Mouse (Mus musculus): Measurements from ENCODE around the gene March10.

The March10 gene

DNA sequence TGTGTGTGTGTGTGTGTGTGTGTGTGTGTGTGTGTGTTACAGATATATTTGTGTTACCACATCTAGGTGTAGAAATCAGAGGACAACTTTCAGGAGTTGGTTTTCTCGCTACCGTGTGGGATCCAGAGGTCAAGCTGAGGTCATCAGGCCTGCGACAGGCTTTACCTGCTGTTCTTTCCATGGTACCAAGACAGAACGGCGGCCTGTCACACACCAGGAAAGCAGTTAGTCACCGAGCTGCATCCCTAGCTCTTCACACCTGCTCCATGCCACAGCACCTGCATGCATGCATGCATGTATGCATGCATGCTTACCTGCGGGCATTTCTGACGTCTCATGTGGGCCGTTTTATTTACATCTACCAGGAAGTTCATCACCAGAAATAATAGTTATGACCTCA lies 9.0 kb upstream of the March10 start:
- DNase-seq (ENCODE audit: low spot score), result no peak

DNA sequence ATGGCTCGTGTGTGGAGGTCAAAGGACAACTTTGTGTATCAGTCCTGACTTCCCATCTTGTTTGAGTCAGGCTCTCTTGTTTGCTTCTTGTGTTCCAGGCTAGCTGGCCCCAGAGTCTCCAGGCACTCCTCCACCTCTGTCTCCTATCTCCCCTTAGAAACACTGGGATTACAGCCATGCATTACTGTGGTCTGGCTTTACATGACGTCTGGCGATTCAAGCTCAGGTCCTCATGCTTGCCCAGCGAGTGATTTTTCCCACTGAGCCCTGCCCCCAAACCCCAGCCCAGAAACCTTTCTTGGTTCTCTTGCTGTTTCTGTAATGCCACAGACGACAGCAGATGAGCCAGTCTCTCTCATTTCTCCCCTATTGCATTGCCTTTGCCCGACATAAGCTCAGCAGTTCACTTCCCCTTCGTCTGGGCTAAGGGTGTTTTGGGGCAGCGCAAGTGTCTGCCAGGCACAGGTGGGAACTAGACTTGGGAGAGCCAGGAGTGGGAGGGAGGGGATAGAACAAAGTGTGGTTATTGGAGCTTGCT lies 8.0 kb upstream of the March10 start:
- no peak for DNase-seq (ENCODE audit: low spot score)

DNA sequence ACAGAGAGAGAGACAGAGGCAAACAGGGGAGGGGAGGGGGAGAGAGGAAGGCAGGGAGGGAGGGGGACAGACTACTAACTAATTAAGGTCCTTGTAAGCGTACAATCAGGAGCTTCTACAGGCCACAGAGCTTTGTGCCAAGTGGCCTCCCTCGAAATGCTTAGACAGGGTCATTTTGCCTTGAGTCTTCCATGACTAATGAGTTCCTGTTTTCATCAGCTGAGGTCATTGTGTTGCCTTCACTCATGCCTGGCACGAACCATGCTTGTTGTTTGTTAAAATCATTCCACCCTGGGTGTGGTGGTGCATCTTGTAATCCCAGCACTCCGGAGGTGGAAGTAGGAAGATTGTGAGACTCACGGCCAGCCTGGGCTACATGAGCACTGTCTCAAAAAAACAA lies 3.4 kb upstream of the March10 start:
- DNase-seq (ENCODE audit: low spot score), result no peak

DNA sequence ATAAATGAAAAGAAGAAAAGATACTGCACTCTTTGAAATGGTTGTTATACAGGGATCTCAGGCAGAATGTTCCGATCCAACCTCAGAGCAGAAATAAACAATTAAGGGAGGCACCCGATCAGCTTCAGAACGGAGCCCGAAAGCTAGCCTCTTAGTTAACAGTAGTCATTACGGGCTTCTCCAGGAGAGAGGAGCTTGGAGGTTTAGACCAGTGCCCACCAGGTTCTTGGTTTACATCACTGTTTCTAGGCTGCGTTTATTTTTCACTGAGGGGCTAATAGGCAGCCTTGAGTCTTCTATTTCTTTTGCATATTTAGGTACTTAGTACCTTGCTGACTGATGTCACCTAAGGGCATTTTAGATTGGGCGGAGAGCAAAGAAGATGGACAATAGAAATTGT lies 506 bp upstream of the March10 start:
- DNase-seq (ENCODE audit: low spot score), result no peak

DNA sequence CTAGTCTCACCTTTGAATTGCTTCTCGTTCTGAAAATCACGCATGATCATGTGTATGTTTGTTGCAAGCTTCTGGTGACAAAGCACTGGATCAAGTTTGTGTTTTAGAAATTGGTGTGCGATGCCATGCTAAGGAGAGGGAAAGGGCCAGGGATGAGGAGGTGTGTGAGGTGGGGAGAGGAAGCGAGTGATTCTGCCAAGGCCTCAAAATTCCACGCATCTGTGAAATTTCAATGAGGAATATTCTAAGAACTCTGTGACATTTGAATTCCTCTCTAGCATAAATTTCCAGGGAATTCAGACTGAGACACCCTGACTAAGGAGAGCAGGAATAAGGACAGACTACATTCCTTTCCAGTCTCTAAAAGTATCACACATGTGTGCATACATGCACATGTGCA lies 1.4 kb downstream of the March10 start:
- no peak for DNase-seq (ENCODE audit: low spot score)

DNA sequence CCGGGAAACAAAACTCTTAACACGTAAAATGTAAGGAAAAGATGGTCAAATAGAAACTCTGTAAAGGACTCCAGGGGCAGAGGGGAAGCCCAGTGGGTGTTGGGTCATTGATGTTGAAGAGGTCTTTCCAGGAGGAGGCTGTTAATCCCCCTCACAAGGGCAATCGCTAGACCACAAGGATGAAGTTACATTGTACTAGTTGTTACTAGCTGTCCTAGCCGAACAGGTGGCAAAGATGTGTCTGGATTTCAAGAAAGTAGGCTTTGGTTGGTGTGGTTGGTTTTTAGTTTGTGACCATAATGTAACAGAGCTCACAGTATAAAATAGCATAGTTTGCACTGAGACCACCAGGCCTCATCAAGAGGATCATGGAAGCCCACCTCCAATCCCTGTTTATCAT lies 3.5 kb downstream of the March10 start:
- no peak for DNase-seq (ENCODE audit: low spot score)

DNA sequence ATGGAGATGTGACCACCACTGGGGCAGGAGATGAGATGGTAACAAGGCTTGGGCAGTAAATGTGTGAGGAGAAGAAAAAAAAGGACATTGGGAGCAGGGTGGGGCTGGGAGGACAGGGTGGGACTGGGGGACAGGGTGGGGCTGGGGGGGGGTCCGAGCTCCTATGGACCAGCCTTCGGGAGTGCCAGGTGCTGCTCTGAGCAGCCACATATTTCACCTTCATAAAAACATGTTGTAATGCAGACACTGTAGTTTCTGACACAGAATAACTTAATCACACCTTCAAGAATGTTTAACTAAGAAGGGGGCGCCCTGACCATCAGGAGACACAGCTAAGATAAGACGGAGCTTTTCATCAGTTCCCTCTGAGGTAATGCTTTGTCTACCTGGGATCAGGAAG lies 4.0 kb downstream of the March10 start:
- no peak for DNase-seq (ENCODE audit: low spot score)

DNA sequence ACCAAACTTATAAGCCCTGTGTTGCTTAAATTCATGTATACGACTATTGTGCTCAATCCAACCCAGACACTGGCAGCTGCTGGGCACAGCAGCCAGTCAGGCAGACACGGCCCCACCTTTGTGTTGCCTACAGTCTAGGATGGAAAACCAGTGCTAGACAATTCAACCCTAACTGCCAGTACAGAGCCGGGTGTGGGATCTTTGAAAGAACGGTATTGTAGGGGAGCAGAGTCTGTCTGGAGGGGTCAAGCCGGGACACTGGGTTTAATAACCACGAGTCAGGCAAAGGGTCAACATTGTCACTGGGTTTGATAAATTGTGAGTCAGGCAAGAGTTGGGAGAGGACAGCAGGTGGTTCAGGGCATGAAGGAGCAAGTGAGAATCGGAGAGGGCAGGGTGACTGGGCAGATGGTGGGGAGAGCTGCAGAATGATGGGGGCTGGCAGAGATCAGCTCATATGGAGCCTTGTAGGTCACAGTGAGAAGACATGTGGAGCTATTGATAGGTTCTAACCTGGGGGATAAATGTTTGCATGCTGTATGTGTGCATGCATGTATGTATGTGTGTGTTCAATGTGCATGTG lies 4.9 kb downstream of the March10 start:
- DNase-seq (ENCODE audit: low spot score), result no peak

DNA sequence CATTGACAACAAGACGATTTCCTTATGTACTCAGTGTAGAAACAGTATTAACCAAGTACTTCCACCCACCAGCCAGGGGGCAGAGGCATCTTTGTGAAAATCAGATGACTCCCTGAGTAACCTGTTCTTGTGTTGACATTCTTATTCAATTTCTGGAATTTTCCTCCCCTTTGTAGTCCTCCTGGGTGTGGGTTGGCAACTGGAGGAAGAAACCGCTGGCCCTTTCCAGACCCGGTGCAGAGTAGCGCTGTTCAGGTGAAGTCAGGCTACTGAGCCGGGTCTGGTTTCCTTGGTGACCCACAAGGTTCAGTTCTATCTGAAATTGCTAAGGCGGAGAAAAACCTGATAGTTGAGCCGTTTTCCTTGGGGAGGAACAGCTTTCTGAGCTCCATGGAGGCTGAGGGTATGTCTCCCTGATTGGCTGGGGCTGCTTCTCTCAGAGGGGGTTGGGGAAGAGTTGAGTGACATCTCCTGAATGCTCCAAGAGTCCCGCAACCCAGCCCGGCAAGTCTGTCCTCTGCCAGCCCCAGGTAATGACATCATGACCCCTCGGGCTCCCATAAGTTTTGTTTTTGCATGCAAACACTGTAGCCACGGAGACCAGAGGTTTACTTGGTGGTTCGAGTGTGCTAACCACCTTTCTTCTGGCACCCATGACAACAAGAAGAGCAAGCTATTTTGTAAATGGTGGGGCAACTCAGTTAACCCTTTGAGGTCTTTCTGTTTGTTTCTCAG lies 6.8 kb downstream of the March10 start:
- DNase-seq (ENCODE audit: low spot score), result no peak

DNA sequence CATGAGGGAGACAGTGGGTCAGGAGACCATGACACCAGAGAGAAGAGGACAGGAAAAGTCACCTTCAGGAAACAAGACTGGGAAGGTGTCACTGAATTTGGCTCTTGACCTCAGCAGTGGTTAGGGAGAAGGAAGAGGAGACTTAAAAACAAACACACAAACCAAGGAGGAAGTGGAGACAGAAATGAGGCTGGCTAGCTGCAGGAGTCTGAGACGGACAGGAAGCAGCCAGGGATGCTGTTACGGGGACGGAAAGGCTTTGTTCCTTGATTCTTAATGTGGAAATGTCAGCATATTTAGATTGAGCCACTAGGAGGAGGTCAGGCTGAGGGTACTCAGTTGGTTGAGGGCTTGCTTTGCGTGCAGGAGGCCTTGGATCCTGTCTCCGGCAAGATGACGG lies 8.9 kb downstream of the March10 start:
- no peak for DNase-seq (ENCODE audit: low spot score)

DNA sequence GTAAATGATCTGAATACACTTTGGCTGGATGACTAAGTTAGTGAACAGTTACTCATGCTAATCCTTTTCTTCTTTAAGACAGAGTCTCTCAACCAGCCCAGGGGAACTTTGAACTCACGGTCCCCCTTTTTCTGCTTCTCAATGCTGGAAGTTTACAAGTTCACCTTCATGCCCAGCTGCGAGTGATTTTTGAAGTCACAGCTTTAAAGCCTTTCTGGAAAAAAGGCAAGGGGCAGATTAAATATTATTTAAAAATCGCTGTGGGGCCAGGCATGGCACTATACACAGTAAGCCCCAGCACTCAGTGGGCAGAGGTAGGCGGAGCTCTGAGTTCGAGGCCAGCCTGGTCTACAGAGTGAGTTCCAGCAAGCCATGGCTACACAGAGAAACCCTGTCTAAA lies 10.3 kb downstream of the March10 start:
- no peak for DNase-seq (ENCODE audit: low spot score)

DNA sequence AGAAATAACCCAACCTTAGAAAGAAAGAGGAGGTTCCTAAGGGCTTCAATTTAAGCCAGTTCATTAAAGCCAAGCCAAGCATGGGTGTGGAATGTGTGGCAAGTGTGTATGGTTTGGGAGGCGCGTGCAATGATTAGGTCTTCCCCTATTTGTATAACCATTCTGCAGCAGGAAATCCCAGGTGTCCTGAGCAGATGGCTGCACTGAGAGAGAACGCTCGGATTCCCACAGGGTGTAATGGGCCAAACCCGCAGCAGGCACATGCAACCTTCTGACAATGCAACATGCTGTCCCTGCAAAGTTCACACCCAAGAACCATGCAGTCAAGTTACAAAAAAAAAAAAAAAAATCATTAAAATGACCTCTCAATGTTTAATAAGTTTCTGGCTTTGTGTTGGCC lies 10.8 kb downstream of the March10 start:
- no peak for DNase-seq (ENCODE audit: low spot score)

DNA sequence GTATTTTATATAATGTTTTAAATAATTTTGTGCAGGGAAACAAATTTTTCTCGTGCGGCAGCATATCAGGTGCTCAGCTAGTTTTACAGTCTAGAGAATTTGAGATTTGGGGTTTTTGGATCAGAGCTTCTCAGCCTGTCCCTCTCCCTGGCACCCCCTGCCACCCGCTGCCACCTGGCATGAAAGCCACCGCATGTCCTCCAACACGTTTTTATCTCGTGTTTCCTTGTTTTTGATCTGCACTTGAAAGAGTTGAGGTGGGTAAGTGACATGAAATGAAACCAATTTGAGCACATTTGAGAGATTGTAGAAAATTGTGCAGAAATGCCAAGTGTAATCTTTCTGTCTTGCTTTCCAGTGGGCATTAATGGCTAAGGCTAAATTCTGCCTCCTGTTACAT lies 11.6 kb downstream of the March10 start:
- DNase-seq (ENCODE audit: low spot score), result no peak

DNA sequence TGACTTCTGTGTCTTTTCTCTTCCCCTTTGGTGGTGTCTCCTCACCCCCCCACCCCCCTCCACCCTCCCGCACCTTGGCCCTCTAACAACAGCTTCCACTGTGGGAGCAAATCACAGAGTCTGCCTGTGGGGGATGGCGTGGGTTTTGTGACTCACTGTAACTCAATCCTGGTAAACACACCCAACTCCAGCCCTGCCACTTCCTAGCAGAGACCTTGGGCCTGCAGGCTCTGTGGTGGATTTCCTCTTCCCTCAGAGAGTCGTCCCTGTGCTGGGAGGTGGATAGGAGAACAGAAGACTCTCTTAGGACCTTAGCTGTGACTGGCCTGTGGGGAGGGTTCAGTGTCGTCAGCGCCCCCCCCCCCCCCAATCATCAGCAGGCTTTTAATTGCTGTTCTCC lies 13.0 kb downstream of the March10 start:
- no peak for DNase-seq (ENCODE audit: low spot score)

DNA sequence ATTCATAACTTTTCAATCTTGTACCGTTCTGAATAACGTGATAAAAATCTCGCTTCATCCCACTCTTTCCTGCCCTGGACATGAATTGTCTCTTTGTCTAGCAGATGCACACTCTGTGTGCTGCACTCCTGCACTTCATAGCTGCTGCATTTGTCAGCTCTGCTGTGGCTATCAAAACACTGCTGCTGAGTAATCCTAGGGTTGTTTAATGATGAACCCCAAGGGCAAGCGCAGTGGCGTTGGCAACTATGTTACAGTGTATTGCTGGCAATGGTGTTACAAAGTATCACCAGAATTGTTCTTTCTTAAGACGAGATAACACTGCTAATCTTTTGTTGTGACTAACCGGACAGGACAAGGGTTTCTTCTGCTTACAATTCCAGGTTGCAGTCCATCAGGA lies 16.7 kb downstream of the March10 start:
- DNase-seq (ENCODE audit: low spot score), result no peak

DNA sequence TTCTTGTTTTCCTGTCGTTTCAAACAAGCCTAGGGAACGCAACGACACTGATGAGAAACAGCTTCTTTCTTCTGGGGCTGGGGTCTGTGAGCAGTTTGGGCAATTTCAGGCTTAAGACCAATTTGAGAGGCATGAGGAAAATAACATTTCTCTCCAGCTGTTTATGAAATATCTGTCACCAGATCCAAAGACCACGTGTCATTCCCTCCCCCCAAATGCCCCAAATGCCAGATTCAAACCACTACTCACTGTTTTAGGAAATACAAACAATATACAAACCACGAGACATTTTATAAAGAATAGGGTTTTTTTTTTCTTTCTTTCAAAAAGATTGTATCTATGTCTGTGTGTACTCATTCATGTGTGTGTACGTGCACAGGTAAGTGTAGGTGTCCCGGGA lies 17.6 kb downstream of the March10 start:
- DNase-seq (ENCODE audit: low spot score), result no peak

DNA sequence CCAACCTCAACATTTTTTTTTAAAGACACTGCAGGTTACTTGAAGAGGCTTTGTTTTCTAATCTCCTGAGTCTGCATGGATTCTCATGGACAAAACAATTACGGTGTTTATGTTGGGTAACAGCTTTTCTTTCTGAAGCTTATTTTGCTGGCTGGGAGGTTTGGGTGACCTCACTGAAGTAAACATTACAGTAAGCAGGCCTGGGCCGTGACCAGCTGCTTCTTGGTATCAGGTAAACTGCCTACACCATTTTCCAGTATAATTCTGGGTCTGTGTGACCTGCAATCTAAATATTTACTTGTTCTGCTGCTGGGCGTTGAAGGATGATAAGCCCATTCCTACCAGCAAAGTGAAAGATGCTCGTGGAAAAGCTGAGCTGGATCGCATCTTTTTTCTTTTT lies 30.1 kb downstream of the March10 start:
- no peak for DNase-seq (ENCODE audit: low spot score)

DNA sequence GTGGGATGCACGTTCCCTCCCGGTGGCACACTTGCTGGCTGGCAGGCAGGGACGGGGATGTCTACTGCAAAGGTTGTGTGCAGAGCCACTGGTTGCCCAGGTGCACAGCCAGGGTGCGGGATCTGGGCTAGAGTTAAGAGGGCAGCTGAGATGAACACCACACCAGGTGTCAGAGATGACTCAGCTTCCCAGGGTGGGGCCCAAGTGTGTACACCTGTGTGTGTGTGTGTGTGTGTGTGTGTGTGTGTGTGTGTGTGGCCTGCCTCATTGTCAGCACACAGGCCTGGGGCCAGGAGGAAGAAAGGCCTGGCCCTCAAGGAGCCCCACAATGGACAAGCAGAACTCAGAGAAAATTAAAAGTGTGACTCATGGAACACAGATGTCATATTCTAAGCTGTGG lies 31.9 kb downstream of the March10 start:
- DNase-seq (ENCODE audit: low spot score), result no peak

DNA sequence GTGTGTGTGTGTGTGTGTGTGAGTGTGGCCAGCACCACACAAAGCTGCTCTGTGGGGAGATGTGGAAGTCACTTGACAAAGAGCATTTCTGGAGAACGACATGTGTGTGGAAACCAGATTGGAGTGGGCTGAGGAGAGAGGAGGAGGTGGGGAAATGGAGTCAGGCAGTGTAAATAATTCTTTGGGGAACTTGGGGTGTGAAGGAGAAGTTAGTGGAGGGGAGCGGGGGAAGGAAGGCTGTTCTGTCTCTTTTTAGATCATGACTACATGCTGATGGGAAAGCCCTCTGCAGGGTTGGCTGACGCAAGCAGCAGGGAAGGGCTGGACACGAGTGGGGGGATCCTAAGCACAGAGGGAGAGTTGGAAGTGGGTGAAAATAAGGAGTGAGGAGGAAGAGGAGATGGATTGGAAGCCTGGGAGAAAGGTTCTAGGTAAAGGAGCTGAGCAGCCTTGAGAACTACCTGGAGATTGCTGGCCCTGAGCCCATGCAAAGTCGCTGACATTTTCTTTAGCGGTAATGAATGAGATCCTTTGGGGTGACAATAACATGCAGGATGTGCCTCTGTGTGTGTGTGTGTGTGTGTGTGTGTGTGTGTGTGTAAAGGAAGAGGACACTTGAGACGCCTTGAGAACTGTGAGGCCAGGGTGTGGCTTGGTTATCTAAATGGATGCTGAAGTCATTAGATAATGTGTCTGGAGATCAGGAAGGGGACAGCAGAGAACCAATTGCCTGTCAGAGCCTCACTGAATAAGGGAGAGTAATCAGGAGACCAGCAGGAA lies 35.7 kb downstream of the March10 start:
- no peak for DNase-seq (ENCODE audit: low spot score)

DNA sequence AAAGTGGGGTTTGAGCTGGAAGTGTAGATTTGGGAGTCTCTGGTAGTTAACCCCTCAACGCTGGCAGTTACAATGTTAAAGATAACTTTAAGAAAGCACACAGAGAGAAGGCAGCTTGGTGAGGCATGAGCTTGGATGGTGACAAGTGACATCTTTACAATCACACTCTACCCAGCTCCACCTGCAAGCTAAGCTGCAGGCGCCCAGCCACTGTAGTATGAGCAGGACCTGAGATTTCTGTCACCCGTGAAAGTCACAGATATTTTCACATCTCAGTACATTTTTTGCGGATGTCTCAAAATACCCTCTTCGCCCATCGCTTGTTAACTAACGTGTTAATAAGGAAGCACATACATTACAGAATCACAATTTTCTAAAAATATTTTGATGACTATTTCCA lies 36.6 kb downstream of the March10 start:
- no peak for DNase-seq (ENCODE audit: low spot score)

DNA sequence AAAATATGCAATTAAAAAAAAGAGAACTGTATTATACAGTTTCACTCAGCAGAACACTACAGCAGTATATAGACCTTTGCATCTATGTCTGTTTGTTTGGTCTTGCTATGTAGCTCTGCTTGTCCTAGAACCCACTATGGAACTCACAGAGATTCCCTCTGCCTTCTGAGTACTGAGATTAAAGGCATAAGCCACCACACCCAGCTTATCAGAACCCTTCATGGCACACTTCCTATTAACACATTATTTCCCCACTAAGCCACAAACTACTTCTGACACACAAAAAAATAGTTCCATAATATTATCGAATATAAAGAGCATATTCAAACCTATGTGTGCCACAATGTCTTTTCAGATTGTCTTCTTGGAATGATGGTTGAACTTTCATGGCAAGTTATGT lies 42.5 kb downstream of the March10 start:
- DNase-seq (ENCODE audit: low spot score), result no peak

DNA sequence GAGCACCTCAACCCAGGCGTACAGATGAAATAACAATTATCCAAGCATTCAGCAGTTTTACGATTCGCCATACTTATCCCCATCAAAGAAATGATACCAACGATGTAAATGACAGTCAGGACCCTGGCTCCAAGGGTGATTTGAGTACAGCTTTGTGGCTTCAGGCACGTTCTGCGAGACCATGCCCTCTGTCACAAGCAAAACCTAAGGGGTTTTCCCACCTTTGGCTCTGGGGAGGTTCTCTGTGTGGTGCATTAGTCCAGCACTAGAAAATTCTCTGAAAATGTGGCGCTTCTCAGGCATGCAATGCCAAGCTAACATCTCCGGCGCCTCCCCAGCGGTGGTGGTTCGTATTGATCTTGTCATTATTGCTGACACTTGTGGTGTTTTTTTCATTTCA lies 47.1 kb downstream of the March10 start:
- no peak for DNase-seq (ENCODE audit: low spot score)

DNA sequence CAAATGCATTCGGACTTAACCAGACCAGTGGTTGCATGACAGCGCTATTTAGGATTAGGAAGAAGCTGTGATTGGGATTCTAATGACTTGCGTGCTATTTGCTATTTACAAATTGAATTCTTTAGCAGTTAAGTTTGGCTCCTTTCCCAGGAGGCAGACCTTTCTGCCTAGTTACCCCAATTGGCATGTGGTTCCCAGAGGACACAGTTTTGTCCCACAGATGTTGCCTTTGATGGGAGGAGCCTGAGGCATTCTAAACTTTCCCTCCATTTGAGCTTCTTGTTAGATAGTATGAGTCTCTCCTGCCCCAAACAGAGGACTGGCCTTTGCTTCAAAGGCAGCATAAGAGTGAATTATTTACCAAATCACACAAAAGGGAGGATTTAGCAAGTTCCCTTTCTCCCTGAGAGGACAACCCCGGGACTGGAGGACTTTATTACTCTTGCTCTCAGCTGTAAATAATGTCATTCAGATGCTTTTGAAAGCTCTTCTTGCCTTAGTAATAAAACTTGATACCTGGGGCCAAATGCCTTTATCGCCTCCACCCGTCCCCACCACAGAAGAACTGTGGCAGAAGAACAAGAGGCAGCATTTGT lies 48.6 kb downstream of the March10 start:
- no peak for DNase-seq (ENCODE audit: low spot score)
